Mouse (Mus musculus) myocyte (in vitro differentiated cells): ENCODE measurements around the gene Slc25a45.

Experiments
- E2F4 ChIP-seq: IDR thresholded peaks from one replicate; pipeline ENCODE4 v1.6.1; 2011; ENCODE audit warnings: mild to moderate bottlenecking, control low read depth, moderate library complexity; ENCODE audit not compliant: insufficient read depth
- MAX ChIP-seq: IDR thresholded peaks from one replicate; pipeline ENCODE4 v1.6.1; 2011; ENCODE audit warnings: low read depth, mild to moderate bottlenecking, control low read depth
- MYOD1 ChIP-seq, 3 experiments: IDR thresholded peaks; one replicate each; pipeline ENCODE4 v1.6.1; 2011; ENCODE audit warnings: control low read depth in 2 of 3, low read depth in 2 of 3, mild to moderate bottlenecking in 2 of 3, moderate library complexity in 1 of 3; ENCODE audit not compliant: insufficient read length in 2 of 3, control insufficient read depth in 1 of 3
- POLR2A ChIP-seq: IDR thresholded peaks from one replicate; pipeline ENCODE4 v1.6.1; 2011; ENCODE audit warnings: low read depth, mild to moderate bottlenecking, control low read depth, moderate library complexity; ENCODE audit not compliant: insufficient read length
- POLR2AphosphoS2 ChIP-seq: IDR thresholded peaks from one replicate; pipeline ENCODE4 v1.6.1; 2011; ENCODE audit warnings: low read depth, control low read depth; ENCODE audit not compliant: insufficient read length

DNA sequence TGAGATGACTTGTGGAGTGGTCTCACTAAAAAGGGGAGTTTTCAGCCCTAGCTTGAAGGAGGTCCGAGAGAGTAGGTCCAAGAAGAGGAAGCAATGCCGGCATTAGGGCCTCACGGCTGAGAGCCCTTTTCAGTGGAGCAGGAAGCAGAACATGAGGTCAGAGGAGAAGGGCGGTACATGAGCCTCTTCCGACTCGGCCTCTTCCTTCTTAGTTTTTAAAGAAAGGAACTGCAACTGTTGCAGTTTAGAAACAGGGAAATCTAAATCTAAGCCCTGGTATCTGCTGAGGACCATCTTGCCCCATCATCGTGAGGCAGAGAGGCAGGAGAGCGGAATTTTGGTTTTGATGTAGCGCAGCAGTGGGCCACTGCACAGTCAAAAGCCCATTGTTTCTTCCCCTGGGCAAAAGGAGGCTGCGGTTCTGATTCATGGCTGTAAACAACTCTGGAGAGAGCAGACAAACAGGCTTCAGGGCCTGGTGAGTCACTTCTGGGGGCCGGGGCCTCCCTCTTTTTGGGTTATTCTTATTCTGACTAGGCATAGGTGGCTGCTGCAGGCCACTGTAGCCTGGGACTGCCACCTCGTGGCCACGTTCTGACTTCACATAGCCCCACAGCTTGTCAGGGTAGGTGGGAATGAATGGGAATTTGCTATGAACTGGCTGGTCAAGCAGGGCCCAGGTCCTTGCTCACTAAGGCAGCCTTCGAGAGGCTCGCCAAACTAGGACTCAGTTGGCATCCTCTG is at the start of gene Slc25a45:
- TF ChIP-seq MYOD1 (IDR thresholded peaks at IDR 0.05; ENCODE audit: control insufficient read depth in 1 of 3, insufficient read length in 2 of 3, low read depth in 2 of 3) (no peak), MAX (no peak), POLR2AphosphoS2 (no peak), POLR2A (peak; percentile 25), E2F4 (no peak)
